Mouse (Mus musculus): ENCODE results near the gene Zfp967. TPM values are rescaled to one million over a fixed set of nuclear protein-coding genes. Genes with fewer than 3 reads are reported as not detected.
"Not testable (repeated sequence)": the region's sequence is repeated elsewhere in the genome, so short reads cannot be mapped to it uniquely, and the experiment has no call there.

Zfp967 gene
- not detected for total RNA-seq (2021)
- long read RNA-seq, experiment 1: 0 reads
- long read RNA-seq, experiment 2, partial matches to known transcripts: 0 of 1 reads
- long read RNA-seq, experiment 2, other reads (novel, unspliced or antisense): 1 of 1 reads

GRCm38 (mm10) chr2:176520756-176521155, at the start of gene Zfp967:
Gene Zfp967 (plus strand): TSS chr2:176521056.
- DNase-seq (ENCODE audit: low spot score in 2 of 2): not testable (repeated sequence)

GRCm38 (mm10) chr2:176486683-176487082, 34.2 kb upstream of the Zfp967 start, which contains the start of gene Gm14434:
Gene Gm14434 (minus strand): TSS chr2:176486783.
- not testable (repeated sequence) for DNase-seq (ENCODE audit: low spot score in 2 of 2)

Other genes with a start within 250 kb of the Zfp967 start
- gene Gm11009, start 201.6 kb upstream of the Zfp967 start, total RNA-seq (2021): not detected
- 1 to 10 TPM; 6.0 to 9.1 TPM for gene Gm14435, start 97.5 kb upstream of the Zfp967 start, total RNA-seq (2021)
- gene Gm14434, start 34.3 kb upstream of the Zfp967 start, total RNA-seq (2021): not detected
- gene Gm14308, start 115.3 kb downstream of the Zfp967 start, total RNA-seq (2021): 1 to 10 TPM; 1.0 to 4.2 TPM
- gene Zfp973, start 149.5 kb downstream of the Zfp967 start, total RNA-seq (2021): 1 to 10 TPM; 7.5 TPM
- gene Gm14305, start 187.3 kb downstream of the Zfp967 start, total RNA-seq (2021): 10 to 100 TPM; 11.4 to 11.6 TPM

Measured in gastrocnemius, postnatal 4 days (tissue).